Mouse (Mus musculus) 3T3-L1 (cell line): ENCODE results near the gene Rhno1.

Source experiments
- DNase-seq: peaks from one replicate; pipeline ENCODE4 v3.0.0-alpha.2; 2015; ENCODE audit warnings: low read depth, low spot score

Gene Rhno1

GRCm38 (mm10) chr6:128363007-128363825 is 505 bp upstream of the Rhno1 start:
- peak; percentile 72 for DNase-seq

- DNase-seq: no peak
These were observed 810 bp downstream of the Rhno1 start for GRCm38 (mm10) chr6:128361901-128362300.

- DNase-seq: peak; percentile 83
These were observed 3.7 kb downstream of the Rhno1 start for GRCm38 (mm10) chr6:128358999-128359398.

GRCm38 (mm10) chr6:128355726-128356416 is 6.8 kb downstream of the Rhno1 start, which contains the start of gene Tulp3:
TSS of gene Tulp3 (minus strand) at chr6:128355851.
- peak; percentile 98 for DNase-seq

- peak; percentile 78 for DNase-seq
These were observed 7.5 kb downstream of the Rhno1 start for GRCm38 (mm10) chr6:128355201-128355681.

- DNase-seq: peak; percentile 69
These were observed 8.6 kb downstream of the Rhno1 start for GRCm38 (mm10) chr6:128354140-128354539.

- DNase-seq: no peak
These were observed 13.0 kb downstream of the Rhno1 start for GRCm38 (mm10) chr6:128349711-128350110.

- no peak for DNase-seq
These were observed 15.9 kb downstream of the Rhno1 start for GRCm38 (mm10) chr6:128346782-128347181.

GRCm38 (mm10) chr6:128345623-128346022 is 17.1 kb downstream of the Rhno1 start:
- DNase-seq: no peak

- DNase-seq: peak; percentile 61
These were observed 20.6 kb downstream of the Rhno1 start for GRCm38 (mm10) chr6:128341956-128342723.

- peak; percentile 24 for DNase-seq
These were observed 23.8 kb downstream of the Rhno1 start for GRCm38 (mm10) chr6:128338876-128339275.

GRCm38 (mm10) chr6:128337467-128337866 is 25.2 kb downstream of the Rhno1 start:
- DNase-seq: no peak

- DNase-seq: peak; percentile 85
These were observed 28.1 kb downstream of the Rhno1 start for GRCm38 (mm10) chr6:128334397-128335124.

GRCm38 (mm10) chr6:128318317-128318716 is 44.4 kb downstream of the Rhno1 start:
- DNase-seq: peak; percentile 95

GRCm38 (mm10) chr6:128315597-128315996 is 47.1 kb downstream of the Rhno1 start:
- no peak for DNase-seq

GRCm38 (mm10) chr6:128314796-128315195 is 47.9 kb downstream of the Rhno1 start:
- DNase-seq: no peak

- DNase-seq: peak; percentile 94
These were observed 54.4 kb downstream of the Rhno1 start for GRCm38 (mm10) chr6:128308311-128308710.
